ENCODE assay signal across 11 mouse cellular contexts in genomic region chr8:124925544-124926266, GRCm38 (mm10). TPM values are rescaled to one million over a fixed set of nuclear protein-coding genes. Genes with fewer than 3 reads are reported as not detected.
A peak's percentile ranks its signal among the peaks of the same experiment; 100 is the strongest.
DNase-seq lines count a peak whose midpoint lies in the region; ATAC-seq and TF ChIP-seq lines count a peak whose summit lies in the region.
"Had no signal": no experiment of that assay in that cellular context is flagged by ENCODE, and none has a peak within 500 bp of the region (broad histone marks: within the 10 kb centered on the region; RNA-seq: fewer than 3 reads in every experiment).

No protein-coding gene starts in this region.

- H3K4me3 ChIP-seq in heart, embryonic 12.5 days: no peak overlapping the region
- H3K4me3 ChIP-seq in liver, embryonic 14.5 days (ENCODE audit: insufficient read depth in 1 of 2, low read depth in 2 of 2, low read length in 2 of 2): no peak overlapping the region
- H3K4me3 ChIP-seq: kidney, embryonic 15.5 days; limb, embryonic 12.5 days had no signal

- no peaks in the 10 kb centered on the region for H3K9me3 ChIP-seq in heart, embryonic 12.5 days (replicated peaks)
- H3K9me3 ChIP-seq in liver, embryonic 14.5 days (ENCODE audit: control insufficient read depth, low read length): no peaks in the 10 kb centered on the region
- H3K9me3 ChIP-seq: kidney, embryonic 15.5 days had no signal

- H3K27ac ChIP-seq in heart, embryonic 12.5 days (ENCODE audit: poor library complexity, severe bottlenecking): peak overlapping the region; percentile 78
- H3K27ac ChIP-seq in liver, embryonic 14.5 days: no peak overlapping the region
- H3K27ac ChIP-seq: kidney, embryonic 15.5 days; limb, embryonic 12.5 days had no signal

- peaks cover 6% of the 10 kb centered on the region; the same call in 1 of the 2 replicates for H3K36me3 ChIP-seq in heart, embryonic 12.5 days
- no peaks in the 10 kb centered on the region for H3K36me3 ChIP-seq in liver, embryonic 14.5 days (replicated peaks; ENCODE audit: control insufficient read depth, insufficient read depth, low read depth)

- intact Hi-C loops in heart, postnatal 14 days (cut with DNase I): loop anchor here (2.0 kb wide), 1 partner anchor 19 kb away; no protein-coding TSS in a partner anchor

- H3K4me1 ChIP-seq in heart, embryonic 12.5 days (replicated peaks): peaks cover 90% of the 10 kb centered on the region
- peaks cover 4 to 15% of the 10 kb centered on the region in 2 experiments for H3K4me1 ChIP-seq in liver, embryonic 14.5 days (replicated peaks; ENCODE audit: control insufficient read depth in 2 of 2, insufficient read depth in 2 of 2, low read length in 1 of 2)

- no peak for TF ChIP-seq CTCF in liver, embryonic 14.5 days (IDR thresholded peaks at IDR 0.05; ENCODE audit: low read depth)

- WGBS in heart, embryonic 12.5 days: 29% methylated on average over 14 of the region's 14 CpGs
- WGBS in liver, embryonic 14.5 days (ENCODE audit: insufficient replicate concordance): 19% methylated on average over 14 of the region's 14 CpGs

- peak; percentile 30; the same call in 1 of the 2 replicates for TF ChIP-seq EP300 in liver, embryonic 14.5 days (IDR thresholded peaks at IDR 0.05; ENCODE audit: low read depth)

- peak overlapping the region; percentile 7 for H3K4me2 ChIP-seq in heart, embryonic 12.5 days
- no peak overlapping the region for H3K4me2 ChIP-seq in liver, embryonic 14.5 days (ENCODE audit: low read depth)
- H3K4me2 ChIP-seq: kidney, embryonic 15.5 days; limb, embryonic 12.5 days had no signal

- ATAC-seq in heart, embryonic 12.5 days (ENCODE audit: insufficient number of reproducible peaks, low FRiP score): no peak
- ATAC-seq in liver, embryonic 14.5 days (ENCODE audit: insufficient read depth): peak; percentile 75

- no peak for DNase-seq in heart, postnatal 14 days
- peak; percentile 6 to 19 for DNase-seq in spleen, postnatal 36 days (ENCODE audit: low spot score in 2 of 2)
- no peak for DNase-seq in spleen, postnatal 14 days (ENCODE audit: low spot score in 2 of 2)
- peak in 1 of 3 experiments; percentile 7 for DNase-seq in liver, embryonic 14.5 days (ENCODE audit: low read depth in 3 of 3, low spot score in 3 of 3)
- peak; percentile 19 to 44 for DNase-seq in thymus, postnatal 36 days
- no peak for DNase-seq in cerebellum, postnatal 4 days (ENCODE audit: low spot score in 2 of 2)
- no peak for DNase-seq in gastrocnemius, postnatal 25 days

- H3K27me3 ChIP-seq in heart, embryonic 12.5 days (replicated peaks): no peaks in the 10 kb centered on the region
- no peaks in the 10 kb centered on the region for H3K27me3 ChIP-seq in liver, embryonic 14.5 days (ENCODE audit: control insufficient read depth, insufficient read depth, low read length)
- H3K27me3 ChIP-seq: kidney, embryonic 15.5 days; limb, embryonic 12.5 days had no signal

- no peak overlapping the region for H3K9ac ChIP-seq in heart, embryonic 12.5 days
- H3K9ac ChIP-seq in liver, embryonic 14.5 days (replicated peaks): no peak overlapping the region
- H3K9ac ChIP-seq: forebrain, postnatal 0 days; kidney, embryonic 15.5 days; limb, embryonic 12.5 days had no signal

RNA-seq across cellular contexts. Expression of gene Egln1, which starts 23.4 kb away (rescaled TPM):
- polyA plus RNA-seq in heart, embryonic 12.5 days (2016; fragmentation: Nextera tagmentation; extraction: Ambion mirVana): 16.5 and 18.6 TPM in 2 replicates
- 100 to 1,000 TPM; 178 to 190 TPM for total RNA-seq in heart, postnatal 14 days (2021)
- polyA plus RNA-seq in liver, embryonic 14.5 days (2012; rRNA removed): 4.2 and 5.5 TPM in 2 replicates
- polyA plus RNA-seq in liver, embryonic 14.5 days (2014; fragmentation: Nextera tagmentation; extraction: Ambion mirVana): 3.3 and 3.9 TPM in 2 replicates
- total RNA-seq in gastrocnemius, postnatal 25 days (2021): 100 to 1,000 TPM; 101 to 138 TPM

RNA-seq across cellular contexts. Expression of gene Sprtn, which starts 28.0 kb away (rescaled TPM):
- polyA plus RNA-seq in heart, embryonic 12.5 days (2016; fragmentation: Nextera tagmentation; extraction: Ambion mirVana): 10.4 and 10.9 TPM in 2 replicates
- total RNA-seq in heart, postnatal 14 days (2021): 10 to 100 TPM; 14.2 to 15.1 TPM
- 4.8 and 7.0 TPM in 2 replicates for polyA plus RNA-seq in liver, embryonic 14.5 days (2012; rRNA removed)
- polyA plus RNA-seq in liver, embryonic 14.5 days (2014; fragmentation: Nextera tagmentation; extraction: Ambion mirVana): 4.9 and 5.0 TPM in 2 replicates
- total RNA-seq in gastrocnemius, postnatal 25 days (2021): 1 to 10 TPM; 4.8 to 5.3 TPM

RNA-seq across cellular contexts. Expression of gene Exoc8, which starts 28.2 kb away (rescaled TPM):
- polyA plus RNA-seq in heart, embryonic 12.5 days (2016; fragmentation: Nextera tagmentation; extraction: Ambion mirVana): 10.1 and 10.3 TPM in 2 replicates
- 10 to 100 TPM; 19.7 to 20.2 TPM for total RNA-seq in heart, postnatal 14 days (2021)
- 2.6 and 3.7 TPM in 2 replicates for polyA plus RNA-seq in liver, embryonic 14.5 days (2012; rRNA removed)
- polyA plus RNA-seq in liver, embryonic 14.5 days (2014; fragmentation: Nextera tagmentation; extraction: Ambion mirVana): 2.4 and 2.6 TPM in 2 replicates
- 1 to 10 TPM; 6.2 to 7.3 TPM for total RNA-seq in gastrocnemius, postnatal 25 days (2021)

Comparison
In these comparisons a context has a peak if more than half of its experiments do, and no peak if none do; other contexts are left out.
1. DNase-seq: peak in spleen, postnatal 36 days (2 of 2) and thymus, postnatal 36 days (2 of 2); none in heart, postnatal 14 days (0 of 2), spleen, postnatal 14 days (0 of 2), cerebellum, postnatal 4 days (0 of 2) and gastrocnemius, postnatal 25 days (single experiment).